Mouse (Mus musculus) urinary bladder, adult 2 months (tissue): Measurements from ENCODE around the gene Opcml. TPM values are rescaled to one million over a fixed set of nuclear protein-coding genes. Genes with fewer than 3 reads are reported as not detected.

Experiments used
- DNase-seq: peaks from one replicate; pipeline ENCODE4 v3.0.0; 2022; ENCODE audit warnings: low spot score
- polyA plus RNA-seq: library from polyadenylated mRNA; depleted of rRNA; stranded (reverse); fragments of >200 nt; gene quantifications from 2 replicates; pipeline ENCODE4 v1.2.3, GENCODE M21; 2012

The Opcml gene
- polyA plus RNA-seq, 1 experiment, result 1.4 TPM

DNA sequence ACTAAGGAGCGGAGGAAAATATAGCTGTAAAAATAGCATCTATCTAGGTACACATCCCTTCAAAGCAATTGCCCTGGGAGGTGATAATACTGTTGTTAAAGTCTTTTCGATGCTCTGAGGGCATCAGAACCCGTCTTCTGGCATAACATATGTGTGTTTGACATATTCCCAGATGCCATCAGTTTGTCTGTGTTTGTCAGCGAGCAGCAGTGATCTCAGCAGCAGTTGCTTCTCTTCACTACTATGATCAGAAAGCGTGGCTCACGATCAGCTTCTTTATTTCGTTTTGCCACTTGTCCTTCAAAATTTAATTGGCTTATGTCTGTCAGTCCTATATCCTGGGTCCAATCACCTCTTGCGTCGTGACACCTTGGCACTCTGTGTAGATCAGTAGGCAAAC lies 447.9 kb downstream of the Opcml start:
- DNase-seq, result no peak

- no peak for DNase-seq
Observed at GRCm38 (mm10) chr9:28247742-28248503, 457.3 kb downstream of the Opcml start.

- DNase-seq, result no peak
Observed at GRCm38 (mm10) chr9:28251341-28251740, 460.8 kb downstream of the Opcml start.

DNA sequence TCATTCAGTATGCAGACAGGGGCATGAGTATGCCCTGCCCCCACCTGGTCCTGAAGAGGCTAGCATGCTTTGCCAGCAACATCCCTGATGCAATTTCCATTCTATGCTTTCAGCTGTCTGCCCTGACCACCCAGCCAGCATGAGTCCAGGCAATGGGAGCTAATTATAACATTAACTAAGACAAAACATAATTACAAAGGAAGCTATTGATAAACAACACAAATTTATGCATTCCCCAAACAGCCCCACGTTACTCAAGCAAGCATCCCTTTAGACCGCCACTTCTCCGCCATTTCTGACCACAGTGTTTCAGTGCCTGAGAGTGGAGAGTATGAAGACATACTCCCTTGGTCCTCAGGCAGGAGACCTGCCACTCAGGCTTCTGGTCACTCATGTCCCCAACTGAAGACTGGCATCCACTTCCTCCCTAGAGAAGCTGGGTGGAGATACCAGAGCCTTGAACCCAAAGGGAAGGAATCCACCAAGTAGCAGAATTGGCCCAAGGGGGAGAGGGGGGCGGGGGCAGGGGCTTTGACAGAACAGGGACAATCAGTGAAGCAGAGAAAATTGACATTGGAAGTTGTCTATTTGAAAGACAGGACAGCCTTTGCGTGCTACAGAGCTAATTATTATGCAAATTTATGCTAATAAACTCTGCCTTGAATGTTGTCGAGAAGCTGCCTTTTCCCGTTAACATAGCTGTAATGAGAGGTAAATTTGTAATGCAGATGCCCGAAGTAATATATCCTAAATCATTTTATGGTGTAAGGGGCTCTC lies 464.7 kb downstream of the Opcml start:
- DNase-seq, result no peak

DNA sequence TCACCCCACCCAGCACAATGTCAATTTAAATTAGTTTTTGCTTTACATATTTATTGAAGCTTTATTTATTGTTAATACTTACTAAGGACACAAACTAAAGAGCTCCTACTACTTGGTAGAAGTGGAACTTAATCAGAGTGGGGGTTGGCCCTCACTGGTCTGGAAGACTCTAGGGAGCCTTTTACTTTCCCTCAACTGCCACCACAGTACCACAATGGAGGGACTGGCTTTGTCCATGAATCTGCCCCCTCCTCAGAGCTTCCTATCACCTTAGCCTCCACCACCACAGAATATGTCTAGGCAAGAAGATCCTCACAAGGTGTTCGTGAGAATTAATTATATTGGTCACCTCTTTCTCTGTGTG lies 465.3 kb downstream of the Opcml start:
- DNase-seq, result no peak

GRCm38 (mm10) chr9:28261078-28261753 lies 470.6 kb downstream of the Opcml start:
- DNase-seq, result peak; percentile 31

- DNase-seq, result no peak
Observed at GRCm38 (mm10) chr9:28262021-28262420, 471.4 kb downstream of the Opcml start.

DNA sequence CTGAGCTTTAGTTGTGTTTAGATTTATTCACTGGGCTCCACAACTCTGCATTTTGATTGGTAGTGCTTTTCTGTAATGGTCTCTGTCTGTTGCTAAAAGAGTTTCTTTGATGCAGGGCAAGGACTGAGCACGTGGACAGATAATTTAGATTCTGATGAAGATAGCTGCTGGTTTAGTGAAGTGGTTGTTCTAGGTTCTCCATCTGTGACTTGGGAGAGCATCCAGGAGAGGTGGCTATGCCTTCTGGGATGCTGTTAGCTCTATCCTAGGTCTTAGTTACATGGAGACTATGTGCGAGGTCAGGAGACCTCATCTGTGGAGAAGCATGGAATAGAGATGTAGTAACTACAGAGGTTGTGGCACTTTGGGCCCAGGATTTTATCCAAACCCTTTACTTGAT lies 472.3 kb downstream of the Opcml start:
- DNase-seq, result no peak

DNA sequence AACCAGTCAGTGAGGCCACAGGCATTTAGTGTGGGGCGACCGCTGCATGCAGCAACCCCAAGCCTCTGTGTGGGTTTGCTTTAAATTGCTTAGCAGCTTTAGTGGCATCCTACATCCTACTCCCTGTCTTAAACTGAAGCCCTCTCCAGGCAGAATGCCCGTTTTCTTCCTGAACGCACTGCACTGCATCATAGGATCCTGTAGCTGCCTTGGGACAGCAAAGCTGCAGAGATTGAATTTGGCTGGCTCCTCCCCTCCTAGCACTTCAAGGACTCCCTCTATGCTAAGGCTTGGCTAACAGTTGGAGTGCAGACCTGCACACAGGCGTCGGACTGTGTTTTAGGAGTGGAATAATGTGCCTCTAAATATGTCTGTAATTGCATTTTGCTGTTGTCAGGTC lies 474.2 kb downstream of the Opcml start:
- DNase-seq, result no peak

GRCm38 (mm10) chr9:28273816-28274215 lies 483.2 kb downstream of the Opcml start:
- DNase-seq, result no peak

DNA sequence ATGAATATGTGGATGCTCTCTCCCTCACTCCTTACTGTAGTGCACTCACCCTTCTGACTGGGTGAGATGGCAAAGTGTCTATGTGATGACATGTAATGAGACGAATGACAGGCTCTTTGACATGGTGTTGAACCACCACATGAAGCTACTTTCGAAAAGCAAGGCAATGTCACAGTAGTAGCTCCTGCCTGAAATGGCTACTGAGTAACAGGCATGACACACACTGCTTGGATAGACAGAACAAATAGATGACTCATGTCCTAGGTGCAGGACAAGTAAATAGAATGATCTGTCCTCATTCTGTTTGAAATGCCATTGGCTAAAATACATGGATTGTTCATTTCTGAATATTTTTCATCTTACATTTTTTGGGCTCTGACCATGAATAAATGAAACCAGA lies 488.0 kb downstream of the Opcml start:
- no peak for DNase-seq

GRCm38 (mm10) chr9:28281025-28281424 lies 490.4 kb downstream of the Opcml start:
- no peak for DNase-seq

GRCm38 (mm10) chr9:28281571-28281970 lies 491.0 kb downstream of the Opcml start:
- DNase-seq, result no peak

- DNase-seq, result no peak
Observed at GRCm38 (mm10) chr9:28285016-28285415, 494.4 kb downstream of the Opcml start.

- no peak for DNase-seq
Observed at GRCm38 (mm10) chr9:28286384-28286783, 495.8 kb downstream of the Opcml start.

DNA sequence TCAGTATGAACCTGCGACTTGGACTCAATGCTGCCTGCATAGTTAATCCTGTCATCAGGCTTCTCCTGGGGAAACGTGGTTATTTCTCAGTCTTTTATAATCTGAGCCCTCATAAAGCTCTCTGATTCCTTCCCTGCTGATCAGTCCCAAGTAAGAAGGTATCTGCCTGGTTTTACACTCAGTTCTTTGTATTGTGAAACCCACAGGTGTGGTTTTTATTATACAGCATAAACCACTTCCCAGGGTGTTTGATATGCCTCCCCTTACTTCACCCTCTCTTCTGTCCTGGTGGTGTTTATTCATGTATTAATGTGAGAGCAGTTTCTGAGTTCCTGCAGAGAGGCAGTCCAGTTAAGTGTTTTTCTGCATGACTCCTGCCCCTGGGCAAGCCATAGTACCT lies 496.9 kb downstream of the Opcml start:
- no peak for DNase-seq

GRCm38 (mm10) chr9:28289696-28290330 lies 499.2 kb downstream of the Opcml start:
- DNase-seq, result no peak

GRCm38 (mm10) chr9:28303659-28304058 lies 513.1 kb downstream of the Opcml start:
- DNase-seq, result no peak

- DNase-seq, result no peak
Observed at GRCm38 (mm10) chr9:28306364-28307121, 516.0 kb downstream of the Opcml start.

- no peak for DNase-seq
Observed at GRCm38 (mm10) chr9:28307122-28307430, 516.5 kb downstream of the Opcml start.

- no peak for DNase-seq
Observed at GRCm38 (mm10) chr9:28307481-28308050, 517.0 kb downstream of the Opcml start.
